Mouse (Mus musculus): ENCODE measurements around the gene Usp9x. TPM values are rescaled to one million over a fixed set of nuclear protein-coding genes. Genes with fewer than 3 reads are reported as not detected.
A peak's percentile ranks its signal among the peaks of the same experiment; 100 is the strongest.

The Usp9x gene
- total and polyA plus RNA-seq, 3 experiments = 89.3 to 328 (median 118) TPM

DNA sequence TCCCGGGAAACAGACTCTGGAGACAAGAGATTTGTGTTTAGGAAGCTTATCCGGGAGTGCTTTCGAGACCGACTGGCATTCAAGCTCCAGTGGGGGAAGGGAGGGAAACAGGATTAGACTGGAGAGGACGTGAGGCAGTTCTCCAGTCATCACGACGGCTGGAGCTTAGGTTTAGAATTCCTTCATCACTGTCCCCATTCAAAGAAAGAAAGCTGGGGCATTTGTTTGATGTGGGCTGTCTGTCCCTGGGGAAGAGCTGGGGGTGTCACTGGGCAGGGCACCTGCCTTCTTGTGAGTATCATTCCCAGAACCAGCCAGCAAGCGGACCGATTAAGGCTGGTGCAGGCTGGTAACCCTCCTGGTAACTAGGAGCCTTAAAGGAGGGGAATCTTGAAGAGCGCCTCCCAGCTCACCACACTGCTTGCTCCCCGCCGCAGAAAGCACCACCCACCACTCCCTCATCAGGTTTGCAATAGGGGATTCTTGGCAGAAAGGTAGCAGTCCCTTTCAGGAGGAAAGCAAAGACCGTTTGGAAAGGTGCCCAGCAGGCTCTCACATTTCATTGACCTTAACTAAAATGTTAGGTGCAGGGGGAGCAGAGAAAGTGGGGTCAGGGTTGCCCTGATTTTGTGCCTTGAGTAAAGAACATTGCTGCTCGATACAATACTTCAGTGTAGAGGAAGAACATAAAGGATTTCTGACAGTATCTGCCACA is 23.5 kb upstream of the Usp9x start:
- no peak for TF ChIP-seq CHD2 (IDR thresholded peaks at IDR 0.05; ENCODE audit: low read length)
- Histone ChIP-seq H3K4me1 (ENCODE audit: control insufficient read depth in 1 of 2, insufficient read depth in 2 of 2, low read length in 2 of 2) (peaks cover 7 to 10% of the 10 kb centered on the region in 2 experiments), H3K27ac (ENCODE audit: control insufficient read depth, low read depth, low read length) (no peak overlapping the region), H3K36me3 (ENCODE audit: control insufficient read depth in 1 of 2, insufficient read depth in 2 of 2, low read length in 2 of 2) (peaks cover 0 to 13% of the 10 kb centered on the region in 2 experiments; a peak in 2 of 4 replicates), H3K27me3 (ENCODE audit: control insufficient read depth in 1 of 2, insufficient read depth in 2 of 2, low read length in 2 of 2) (no peaks in the 10 kb centered on the region), H3K79me2 (ENCODE audit: control insufficient read depth, insufficient read depth, low read length, poor library complexity) (no peaks in the 10 kb centered on the region), H3K9ac (ENCODE audit: control insufficient read depth, low read depth, low read length, poor library complexity, severe bottlenecking) (no peak overlapping the region), H3K4me3 (ENCODE audit: control insufficient read depth in 1 of 2, insufficient read depth in 1 of 2, low read depth in 2 of 2, low read length in 2 of 2) (no peak overlapping the region), H3K9me3 (replicated peaks; ENCODE audit: insufficient read depth, low read length) (no peaks in the 10 kb centered on the region)
- DNase-seq (ENCODE audit: low read depth, low spot score) = no peak

DNA sequence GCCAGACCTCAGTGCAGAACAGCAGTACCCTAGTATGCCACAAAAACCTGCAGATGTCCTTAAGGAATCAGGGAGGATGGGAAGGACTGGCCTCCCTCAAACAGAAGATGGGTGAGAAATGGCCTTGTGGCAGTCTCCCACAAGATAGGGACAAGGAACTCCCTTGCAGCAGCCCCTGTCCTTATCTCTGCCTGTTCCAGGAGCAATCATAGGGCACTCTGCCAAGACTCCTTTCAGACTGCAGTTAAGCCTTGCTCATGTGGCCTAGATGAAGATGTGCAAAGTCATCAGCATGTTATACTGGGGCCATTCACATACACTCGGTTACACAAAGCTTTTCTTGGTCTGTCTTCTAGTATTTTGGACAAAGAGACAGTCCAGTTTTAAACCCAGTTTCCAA is 16.7 kb upstream of the Usp9x start:
- H3K4me1 ChIP-seq (ENCODE audit: control insufficient read depth in 1 of 2, insufficient read depth in 2 of 2, low read length in 2 of 2) = peaks cover 21% of the 10 kb centered on the region in 2 experiments
- peak overlapping the region; percentile 2 to 25; a peak in 2 of 4 replicates for H3K4me3 ChIP-seq (ENCODE audit: control insufficient read depth in 1 of 2, insufficient read depth in 1 of 2, low read depth in 2 of 2, low read length in 2 of 2)
- no peaks in the 10 kb centered on the region for H3K79me2 ChIP-seq (ENCODE audit: control insufficient read depth, insufficient read depth, low read length, poor library complexity)
- peaks cover 0 to 30% of the 10 kb centered on the region in 2 experiments; a peak in 2 of 4 replicates for H3K36me3 ChIP-seq (ENCODE audit: control insufficient read depth in 1 of 2, insufficient read depth in 2 of 2, low read length in 2 of 2)
- H3K9ac ChIP-seq (ENCODE audit: control insufficient read depth, low read depth, low read length, poor library complexity, severe bottlenecking) = peak overlapping the region; percentile 35
- no peaks in the 10 kb centered on the region for H3K9me3 ChIP-seq (replicated peaks; ENCODE audit: insufficient read depth, low read length)
- peak overlapping the region; percentile 92 for H3K27ac ChIP-seq (ENCODE audit: control insufficient read depth, low read depth, low read length)
- H3K27me3 ChIP-seq (ENCODE audit: control insufficient read depth in 1 of 2, insufficient read depth in 2 of 2, low read length in 2 of 2) = no peaks in the 10 kb centered on the region
- peak; percentile 99 for DNase-seq (ENCODE audit: low read depth, low spot score)
- TF ChIP-seq CHD2 (IDR thresholded peaks at IDR 0.05; ENCODE audit: low read length) = no peak; the same call in 1 of the 2 replicates
- TF ChIP-seq POLR2AphosphoS2 (IDR thresholded peaks at IDR 0.05; ENCODE audit: low read length) = peak; percentile 44; the same call in 1 of the 2 replicates
- TF ChIP-seq POLR2A (IDR thresholded peaks at IDR 0.05; ENCODE audit: control insufficient read depth in 1 of 2, insufficient read depth in 1 of 2, low read depth in 1 of 2, low read length in 2 of 2, poor library complexity in 1 of 2) = no peak; a peak in 1 of 4 replicates
- TF ChIP-seq TCF12 (IDR thresholded peaks at IDR 0.05; ENCODE audit: low read depth, low read length) = peak; percentile 91
- no peak for TF ChIP-seq CHD1 (IDR thresholded peaks at IDR 0.05; ENCODE audit: low read depth, low read length)
- TF ChIP-seq MAX (IDR thresholded peaks at IDR 0.05; ENCODE audit: low read length) = peak; percentile 88
- TF ChIP-seq GATA1 (IDR thresholded peaks at IDR 0.05; ENCODE audit: low read depth, low read length) = peak; percentile 98
- TF ChIP-seq KAT2A (conservative IDR thresholded peaks at IDR 0.05; ENCODE audit: low read depth, low read length) = peak; percentile 27; the same call in 1 of the 2 replicates
- TF ChIP-seq BHLHE40 (IDR thresholded peaks at IDR 0.05; ENCODE audit: borderline replicate concordance, low read depth, low read length) = peak; percentile 67; the same call in 1 of the 2 replicates
- peak; percentile 90 for TF ChIP-seq SIN3A (IDR thresholded peaks at IDR 0.05; ENCODE audit: low read length)
- TF ChIP-seq TBP (IDR thresholded peaks at IDR 0.05; ENCODE audit: low read depth, low read length) = peak; percentile 65; the same call in 1 of the 2 replicates
- TF ChIP-seq NRF1 (IDR thresholded peaks at IDR 0.05; ENCODE audit: insufficient read depth, low read depth, low read length, poor library complexity, severe bottlenecking) = no peak
- TF ChIP-seq CTCF (IDR thresholded peaks at IDR 0.05 in 2 of 3, conservative IDR thresholded peaks at IDR 0.05 in 1 of 3; ENCODE audit: control insufficient read depth in 1 of 3, insufficient read depth in 1 of 3, low read depth in 2 of 3, low read length in 3 of 3, poor library complexity in 1 of 3, severe bottlenecking in 1 of 3) = no peak
- TF ChIP-seq USF2 (IDR thresholded peaks at IDR 0.05; ENCODE audit: borderline replicate concordance in 1 of 2, insufficient read depth in 1 of 2, low read depth in 1 of 2, low read length in 2 of 2) = no peak
- TF ChIP-seq MXI1 (IDR thresholded peaks at IDR 0.05; ENCODE audit: low read depth, low read length) = peak; percentile 77
- peak; percentile 92 to 97 for TF ChIP-seq EP300 (IDR thresholded peaks at IDR 0.05; ENCODE audit: low read depth in 1 of 2, low read length in 2 of 2)
- no peak for TF ChIP-seq RAD21 (IDR thresholded peaks at IDR 0.05; ENCODE audit: low read depth, low read length)
- no peak; the same call in 1 of the 2 replicates for TF ChIP-seq ZC3H11A (IDR thresholded peaks at IDR 0.05; ENCODE audit: low read depth, low read length)
- peak; percentile 53; the same call in 1 of the 2 replicates for TF ChIP-seq HCFC1 (IDR thresholded peaks at IDR 0.05; ENCODE audit: low read depth, low read length)
- TF ChIP-seq UBTF (IDR thresholded peaks at IDR 0.05; ENCODE audit: borderline replicate concordance, insufficient read depth, low read depth, low read length) = no peak
- peak; percentile 77 for TF ChIP-seq USF1 (IDR thresholded peaks at IDR 0.05; ENCODE audit: low read depth, low read length)
- peak; percentile 87 for TF ChIP-seq MAZ (IDR thresholded peaks at IDR 0.05; ENCODE audit: low read depth, low read length)
- TF ChIP-seq JUND (IDR thresholded peaks at IDR 0.05; ENCODE audit: low read depth, low read length) = peak; percentile 58; the same call in 1 of the 2 replicates
- peak; percentile 87 for TF ChIP-seq GABPA (IDR thresholded peaks at IDR 0.05; ENCODE audit: low read depth, low read length)
- TF ChIP-seq NELFE (IDR thresholded peaks at IDR 0.05; ENCODE audit: low read depth, low read length) = peak; percentile 36; the same call in 1 of the 2 replicates
- peak; percentile 46; the same call in 1 of the 2 replicates for TF ChIP-seq MEF2A (IDR thresholded peaks at IDR 0.05; ENCODE audit: extremely low read depth, insufficient replicate concordance, low read depth, low read length, poor library complexity, severe bottlenecking)
- peak; percentile 94 for TF ChIP-seq MYC (IDR thresholded peaks at IDR 0.05; ENCODE audit: low read depth, low read length)
- TF ChIP-seq E2F4 (IDR thresholded peaks at IDR 0.05; ENCODE audit: borderline replicate concordance, low read depth, low read length) = no peak
- peak; percentile 10; the same call in 1 of the 2 replicates for TF ChIP-seq SMC3 (IDR thresholded peaks at IDR 0.05; ENCODE audit: low read depth, low read length)
